Mouse (Mus musculus): ENCODE data around the gene Dcun1d4.
"Not testable (repeated sequence)": the region's sequence is repeated elsewhere in the genome, so short reads cannot be mapped to it uniquely, and the experiment has no call there.

The Dcun1d4 gene

GRCm38 (mm10) chr5:73564038-73564437 lies 83.2 kb downstream of the Dcun1d4 start:
- POLR2A ChIA-PET, result interaction anchor here in 1 of 4 experiments (0.7 to 1.3 kb wide), 2 partner anchors 12 to 40 kb away, joined by 3 to 4 read pairs; no protein-coding TSS in a partner anchor
- CTCF ChIA-PET, result interaction anchor here in 1 of 4 experiments (0.6 kb wide), 1 partner anchor 69 kb away, joined by 3 read pairs; no protein-coding TSS in a partner anchor

- ChIA-PET CTCF (no interaction called here), POLR2A (no interaction called here)
Measured at GRCm38 (mm10) chr5:73566119-73566518, 85.3 kb downstream of the Dcun1d4 start.

GRCm38 (mm10) chr5:73566892-73567291 lies 86.1 kb downstream of the Dcun1d4 start:
- POLR2A ChIA-PET, result interaction anchor here in 1 of 4 experiments (1.4 to 1.5 kb wide), 2 partner anchors 8 to 15 kb away, joined by 3 to 4 read pairs; no protein-coding TSS in a partner anchor
- CTCF ChIA-PET, result no interaction called here

GRCm38 (mm10) chr5:73569181-73569580 lies 88.4 kb downstream of the Dcun1d4 start:
- ChIA-PET CTCF (no interaction called here), POLR2A (interaction anchor here in 2 of 4 experiments (1.1 to 1.3 kb wide), 2 partner anchors 25 to 236 kb away, joined by 3 to 4 read pairs; no protein-coding TSS in a partner anchor)

- ChIA-PET POLR2A (no interaction called here), CTCF (no interaction called here)
Measured at GRCm38 (mm10) chr5:73571395-73572156, 90.8 kb downstream of the Dcun1d4 start.

- POLR2A ChIA-PET, result interaction anchor here in 1 of 4 experiments (0.6 kb wide), 1 partner anchor 945 kb away, joined by 4 read pairs; no protein-coding TSS in a partner anchor
Measured at GRCm38 (mm10) chr5:73572846-73573245, 92.0 kb downstream of the Dcun1d4 start.

GRCm38 (mm10) chr5:73573789-73574188 lies 93.0 kb downstream of the Dcun1d4 start:
- CTCF ChIA-PET, result no interaction called here
- POLR2A ChIA-PET, result no interaction called here

More at GRCm38 (mm10) chr5:73572846-73573245, 92.0 kb downstream of the Dcun1d4 start:
- CTCF ChIA-PET, result interaction anchor here in 1 of 4 experiments (0.6 kb wide), 1 partner anchor 21 kb away, joined by 6 read pairs; no protein-coding TSS in a partner anchor

- CTCF ChIA-PET, result no interaction called here
Measured at GRCm38 (mm10) chr5:73574616-73575015, 93.8 kb downstream of the Dcun1d4 start.

GRCm38 (mm10) chr5:73576708-73577107 lies 95.9 kb downstream of the Dcun1d4 start:
- ChIA-PET POLR2A (interaction anchor here in 1 of 4 experiments (0.6 to 1.4 kb wide), 2 partner anchors 15 to 226 kb away, joined by 3 to 5 read pairs; no protein-coding TSS in a partner anchor), CTCF (no interaction called here)

More at GRCm38 (mm10) chr5:73574616-73575015, 93.8 kb downstream of the Dcun1d4 start:
- POLR2A ChIA-PET, result no interaction called here

- CTCF ChIA-PET, result interaction anchor here in 1 of 4 experiments (0.6 kb wide), 1 partner anchor 49 kb away, joined by 4 read pairs; no protein-coding TSS in a partner anchor
- POLR2A ChIA-PET, result interaction anchor here in 2 of 4 experiments (0.5 to 0.8 kb wide), 2 partner anchors 17 to 37 kb away, joined by 3 read pairs; no protein-coding TSS in a partner anchor
Measured at GRCm38 (mm10) chr5:73578131-73578530, 97.3 kb downstream of the Dcun1d4 start.

- POLR2A ChIA-PET, CTCF ChIA-PET: not testable (repeated sequence)
Measured at GRCm38 (mm10) chr5:73584011-73584410, 103.2 kb downstream of the Dcun1d4 start.

- POLR2A ChIA-PET, result interaction anchor here in 2 of 4 experiments (0.7 to 1.6 kb wide), 3 partner anchors 30 to 35 kb away, joined by 3 read pairs; no protein-coding TSS in a partner anchor
- CTCF ChIA-PET, result interaction anchor here in 3 of 4 experiments (0.6 to 1.5 kb wide), 5 partner anchors 52 to 179 kb away, joined by 3 to 7 read pairs (median 4); no protein-coding TSS in a partner anchor
Measured at GRCm38 (mm10) chr5:73585212-73586115, 104.7 kb downstream of the Dcun1d4 start.

GRCm38 (mm10) chr5:73586597-73586996 lies 105.8 kb downstream of the Dcun1d4 start:
- POLR2A ChIA-PET, result interaction anchor here in 1 of 4 experiments (0.7 kb wide), 1 partner anchor 32 kb away, joined by 3 read pairs; no protein-coding TSS in a partner anchor
- CTCF ChIA-PET, result no interaction called here

GRCm38 (mm10) chr5:73587119-73587518 lies 106.3 kb downstream of the Dcun1d4 start:
- CTCF ChIA-PET, result no interaction called here
- POLR2A ChIA-PET, result no interaction called here

GRCm38 (mm10) chr5:73598943-73599695 lies 118.3 kb downstream of the Dcun1d4 start:
- CTCF ChIA-PET, result interaction anchor here in 2 of 4 experiments (0.6 to 0.7 kb wide), 2 partner anchors 253 to 389 kb away, joined by 3 to 6 read pairs; no protein-coding TSS in a partner anchor
- POLR2A ChIA-PET, result interaction anchor here in 2 of 4 experiments (0.6 to 1.3 kb wide), 4 partner anchors 18 to 101 kb away, joined by 3 to 6 read pairs (median 3); no protein-coding TSS in a partner anchor

- POLR2A ChIA-PET, result interaction anchor here in 1 of 4 experiments (1.2 to 1.3 kb wide), 2 partner anchors 17 to 27 kb away, joined by 3 read pairs; no protein-coding TSS in a partner anchor
Measured at GRCm38 (mm10) chr5:73599991-73600390, 119.2 kb downstream of the Dcun1d4 start.

GRCm38 (mm10) chr5:73601361-73601763 lies 120.6 kb downstream of the Dcun1d4 start:
- ChIA-PET POLR2A (no interaction called here), CTCF (no interaction called here)

More at GRCm38 (mm10) chr5:73599991-73600390, 119.2 kb downstream of the Dcun1d4 start:
- CTCF ChIA-PET, result interaction anchor here in 2 of 4 experiments (0.6 to 0.7 kb wide), 2 partner anchors 159 to 390 kb away, joined by 6 to 8 read pairs; no protein-coding TSS in a partner anchor

- ChIA-PET CTCF (interaction anchor here in 1 of 4 experiments (1.2 kb wide), 1 partner anchor 30 kb away, joined by 3 read pairs; no protein-coding TSS in a partner anchor), POLR2A (no interaction called here)
Measured at GRCm38 (mm10) chr5:73602865-73603264, 122.1 kb downstream of the Dcun1d4 start.

Data from embryonic stem cell, embryonic (primary cell).